Mouse (Mus musculus): Measurements from ENCODE around the gene Cfap61. TPM values are rescaled to one million over a fixed set of nuclear protein-coding genes. Genes with fewer than 3 reads are reported as not detected.

Cfap61 gene
- polyA plus RNA-seq, 2 experiments: not detected

DNA sequence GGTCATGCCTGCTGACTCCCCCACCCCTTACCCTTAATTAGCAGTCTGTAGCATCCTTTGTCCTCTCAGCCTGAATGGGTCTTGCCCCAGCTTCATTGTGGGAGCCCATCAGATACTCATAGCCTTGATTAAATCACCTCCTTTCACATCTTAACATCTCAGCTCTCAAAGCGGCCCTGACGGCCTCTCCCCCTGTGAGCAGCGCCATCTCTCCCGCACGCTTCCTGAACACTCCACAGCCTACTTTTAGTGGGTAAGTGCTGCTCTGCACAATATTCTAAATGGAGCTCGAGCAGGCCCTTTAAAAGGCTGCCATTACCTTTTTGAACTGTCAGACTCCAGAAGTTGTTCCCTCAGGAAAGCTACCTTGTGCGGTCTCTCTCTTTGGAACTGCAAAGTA is 234.9 kb downstream of the Cfap61 start:
- DNase-seq (ENCODE audit: low read depth in 3 of 3, low spot score in 3 of 3) (no peak), ATAC-seq (ENCODE audit: insufficient read depth) (no peak)

DNA sequence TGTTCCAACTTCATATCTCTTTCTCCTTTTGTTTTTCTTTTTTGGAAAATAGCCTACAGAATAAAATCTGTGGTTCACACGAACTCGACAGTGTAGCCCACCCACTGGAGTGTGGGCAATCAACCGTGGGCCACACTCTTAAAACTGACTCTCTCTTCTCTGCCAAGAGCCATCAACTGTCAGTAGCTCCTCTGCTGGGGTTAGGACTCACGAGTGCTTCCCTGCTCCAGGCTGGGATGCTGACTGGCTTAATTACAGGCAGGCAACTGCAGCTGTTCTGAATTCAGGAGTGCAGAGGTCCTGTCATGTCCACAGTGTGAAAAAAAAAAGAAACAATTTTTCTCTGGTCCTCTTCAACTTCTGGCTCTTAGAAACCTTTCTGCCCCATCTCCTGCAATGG is 237.5 kb downstream of the Cfap61 start:
- DNase-seq (ENCODE audit: low read depth in 3 of 3, low spot score in 3 of 3) (no peak), ATAC-seq (ENCODE audit: insufficient read depth) (no peak)
- Histone ChIP-seq H3K9ac (replicated peaks) (no peak overlapping the region), H3K36me3 (replicated peaks; ENCODE audit: control insufficient read depth, insufficient read depth, low read depth) (no peaks in the 10 kb centered on the region), H3K4me2 (ENCODE audit: low read depth) (no peak overlapping the region), H3K4me1 (replicated peaks; ENCODE audit: control insufficient read depth in 2 of 2, insufficient read depth in 2 of 2, low read length in 1 of 2) (no peaks in the 10 kb centered on the region), H3K27me3 (ENCODE audit: control insufficient read depth, insufficient read depth, low read length) (no peaks in the 10 kb centered on the region), H3K9me3 (ENCODE audit: control insufficient read depth, low read length) (no peaks in the 10 kb centered on the region), H3K27ac (no peak overlapping the region), H3K4me3 (ENCODE audit: insufficient read depth in 1 of 2, low read depth in 2 of 2, low read length in 2 of 2) (no peak overlapping the region)
- no peak for TF ChIP-seq EP300 (IDR thresholded peaks at IDR 0.05; ENCODE audit: low read depth)
- TF ChIP-seq CTCF (IDR thresholded peaks at IDR 0.05; ENCODE audit: low read depth): no peak
- 42% methylated on average over 4 of the region's 4 CpGs for WGBS (ENCODE audit: insufficient replicate concordance)

More for the DNA sequence above, 234.9 kb downstream of the Cfap61 start:
- WGBS (ENCODE audit: insufficient replicate concordance): 72% methylated on average over 7 of the region's 7 CpGs
- H3K27ac ChIP-seq: no peak overlapping the region
- no peaks in the 10 kb centered on the region for H3K36me3 ChIP-seq (replicated peaks; ENCODE audit: control insufficient read depth, insufficient read depth, low read depth)
- no peak overlapping the region for H3K9ac ChIP-seq (replicated peaks)
- no peaks in the 10 kb centered on the region for H3K27me3 ChIP-seq (ENCODE audit: control insufficient read depth, insufficient read depth, low read length)
- TF ChIP-seq CTCF (IDR thresholded peaks at IDR 0.05; ENCODE audit: low read depth) (no peak), EP300 (IDR thresholded peaks at IDR 0.05; ENCODE audit: low read depth) (no peak)
- H3K9me3 ChIP-seq (ENCODE audit: control insufficient read depth, low read length): no peaks in the 10 kb centered on the region
- H3K4me1 ChIP-seq (replicated peaks; ENCODE audit: control insufficient read depth in 2 of 2, insufficient read depth in 2 of 2, low read length in 1 of 2): no peaks in the 10 kb centered on the region
- no peak overlapping the region for H3K4me2 ChIP-seq (ENCODE audit: low read depth)
- H3K4me3 ChIP-seq (ENCODE audit: insufficient read depth in 1 of 2, low read depth in 2 of 2, low read length in 2 of 2): no peak overlapping the region

DNA sequence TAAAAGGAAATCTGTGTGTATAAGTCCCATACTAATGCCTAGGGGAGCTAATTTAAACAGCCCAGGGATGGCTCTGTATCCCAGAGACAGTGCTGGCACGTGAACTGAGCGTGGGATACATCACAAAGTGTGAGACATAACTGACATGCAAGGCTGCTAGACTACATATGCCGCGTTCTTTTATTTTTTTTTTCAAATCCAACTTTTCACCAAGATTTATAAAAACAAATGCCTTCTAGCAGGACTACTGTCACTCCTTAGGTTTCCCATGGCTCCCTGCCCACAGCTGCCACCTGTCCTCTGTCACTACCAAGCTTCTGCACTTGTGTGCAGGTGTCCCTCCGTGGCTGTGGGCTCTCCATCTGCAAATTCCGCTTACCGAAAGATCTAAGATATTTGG is 239.6 kb downstream of the Cfap61 start:
- no peaks in the 10 kb centered on the region for H3K4me1 ChIP-seq (replicated peaks; ENCODE audit: control insufficient read depth in 2 of 2, insufficient read depth in 2 of 2, low read length in 1 of 2)
- H3K27ac ChIP-seq: no peak overlapping the region
- no peak overlapping the region for H3K9ac ChIP-seq (replicated peaks)
- no peak overlapping the region for H3K4me2 ChIP-seq (ENCODE audit: low read depth)
- no peaks in the 10 kb centered on the region for H3K9me3 ChIP-seq (ENCODE audit: control insufficient read depth, low read length)
- ATAC-seq (ENCODE audit: insufficient read depth) (no peak), DNase-seq (ENCODE audit: low read depth in 3 of 3, low spot score in 3 of 3) (no peak)
- TF ChIP-seq EP300 (IDR thresholded peaks at IDR 0.05; ENCODE audit: low read depth): no peak
- TF ChIP-seq CTCF (IDR thresholded peaks at IDR 0.05; ENCODE audit: low read depth): no peak
- H3K27me3 ChIP-seq (ENCODE audit: control insufficient read depth, insufficient read depth, low read length): no peaks in the 10 kb centered on the region
- no peaks in the 10 kb centered on the region for H3K36me3 ChIP-seq (replicated peaks; ENCODE audit: control insufficient read depth, insufficient read depth, low read depth)
- WGBS (ENCODE audit: insufficient replicate concordance): 70% methylated on average over 7 of the region's 7 CpGs
- no peak overlapping the region for H3K4me3 ChIP-seq (ENCODE audit: insufficient read depth in 1 of 2, low read depth in 2 of 2, low read length in 2 of 2)

DNA sequence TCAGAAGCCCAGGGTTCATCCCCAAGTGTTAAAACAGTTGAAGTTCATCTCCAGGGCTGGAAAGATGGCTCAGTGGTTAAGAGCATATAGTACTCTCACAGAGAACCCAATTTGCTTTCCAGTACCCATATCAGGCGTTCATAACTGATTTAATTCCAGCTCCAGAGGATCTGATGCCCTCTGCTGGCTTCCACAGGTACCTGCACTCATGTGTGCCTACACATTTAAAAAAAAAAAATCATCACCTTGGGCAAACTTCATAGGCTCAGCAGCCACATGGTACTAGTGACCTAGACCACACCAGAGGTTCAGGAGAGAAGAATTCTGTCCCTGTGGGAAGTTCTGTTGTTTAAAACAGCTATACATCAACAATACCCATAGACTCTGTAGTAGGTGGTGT is 244.1 kb downstream of the Cfap61 start:
- no peaks in the 10 kb centered on the region for H3K36me3 ChIP-seq (replicated peaks; ENCODE audit: control insufficient read depth, insufficient read depth, low read depth)
- H3K4me3 ChIP-seq (ENCODE audit: insufficient read depth in 1 of 2, low read depth in 2 of 2, low read length in 2 of 2): no peak overlapping the region
- H3K9me3 ChIP-seq (ENCODE audit: control insufficient read depth, low read length): no peaks in the 10 kb centered on the region
- no peak for TF ChIP-seq CTCF (IDR thresholded peaks at IDR 0.05; ENCODE audit: low read depth)
- TF ChIP-seq EP300 (IDR thresholded peaks at IDR 0.05; ENCODE audit: low read depth): no peak
- 38% methylated on average over 1 of the region's 1 CpGs for WGBS (ENCODE audit: insufficient replicate concordance)
- ATAC-seq (ENCODE audit: insufficient read depth): no peak
- no peak overlapping the region for H3K9ac ChIP-seq (replicated peaks)
- H3K27me3 ChIP-seq (ENCODE audit: control insufficient read depth, insufficient read depth, low read length): no peaks in the 10 kb centered on the region
- H3K4me2 ChIP-seq (ENCODE audit: low read depth): no peak overlapping the region
- DNase-seq (ENCODE audit: low read depth in 3 of 3, low spot score in 3 of 3): no peak
- H3K27ac ChIP-seq: no peak overlapping the region
- no peaks in the 10 kb centered on the region for H3K4me1 ChIP-seq (replicated peaks; ENCODE audit: control insufficient read depth in 2 of 2, insufficient read depth in 2 of 2, low read length in 1 of 2)

DNA sequence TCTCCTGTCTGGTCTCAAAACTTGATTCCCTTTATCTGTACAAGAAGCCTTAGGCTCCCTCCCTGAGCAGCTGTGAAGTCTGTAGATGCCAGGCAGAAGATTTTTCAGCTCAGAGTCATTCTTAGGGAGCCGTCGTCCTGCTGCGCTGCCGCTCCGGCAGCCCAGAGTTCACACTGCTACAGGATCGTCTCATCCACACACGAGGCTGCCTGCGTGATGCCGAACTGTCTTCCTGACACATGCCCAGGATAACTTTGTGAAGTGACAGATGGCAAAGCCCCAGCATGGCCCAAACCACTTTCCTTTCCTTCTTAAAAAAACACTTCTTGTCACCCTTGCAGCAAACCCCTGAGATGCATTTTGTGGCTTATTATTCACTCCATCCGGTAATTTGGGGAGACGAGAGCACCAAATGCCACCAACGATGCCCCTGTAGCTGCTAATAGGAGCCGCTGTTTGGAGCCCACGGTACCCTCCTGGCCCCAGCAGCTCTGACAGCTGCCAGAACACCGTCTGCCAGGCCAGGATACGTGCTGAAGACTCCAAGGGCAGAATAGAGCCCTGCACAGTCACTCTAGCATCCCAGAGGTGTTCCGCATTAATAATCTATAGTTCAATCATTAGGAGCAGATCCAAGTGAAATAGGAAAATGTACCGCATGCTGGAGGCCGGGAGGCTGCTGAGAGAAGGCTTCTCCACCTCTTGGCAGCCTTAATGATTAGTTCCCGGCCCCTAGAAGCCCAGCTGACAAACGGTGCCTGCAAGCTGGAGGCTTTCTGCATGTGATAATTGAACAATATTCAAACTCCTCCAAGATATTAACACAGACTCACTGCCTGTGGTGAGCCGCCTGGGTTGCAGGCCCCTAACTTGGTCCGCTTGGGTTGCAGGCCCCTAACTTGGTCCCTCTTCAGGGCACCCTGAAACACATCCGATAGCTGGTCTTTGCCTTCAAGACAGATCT is 249.5 kb downstream of the Cfap61 start:
- no peak overlapping the region for H3K9ac ChIP-seq (replicated peaks)
- TF ChIP-seq CTCF (IDR thresholded peaks at IDR 0.05; ENCODE audit: low read depth) (no peak), EP300 (IDR thresholded peaks at IDR 0.05; ENCODE audit: low read depth) (no peak)
- no peak overlapping the region for H3K27ac ChIP-seq
- ATAC-seq (ENCODE audit: insufficient read depth) (no peak), DNase-seq (ENCODE audit: low read depth in 3 of 3, low spot score in 3 of 3) (no peak)
- 71% methylated on average over 24 of the region's 24 CpGs for WGBS (ENCODE audit: insufficient replicate concordance)
- H3K36me3 ChIP-seq (replicated peaks; ENCODE audit: control insufficient read depth, insufficient read depth, low read depth): no peaks in the 10 kb centered on the region
- no peaks in the 10 kb centered on the region for H3K9me3 ChIP-seq (ENCODE audit: control insufficient read depth, low read length)
- H3K4me1 ChIP-seq (replicated peaks; ENCODE audit: control insufficient read depth in 2 of 2, insufficient read depth in 2 of 2, low read length in 1 of 2): no peaks in the 10 kb centered on the region
- no peak overlapping the region for H3K4me2 ChIP-seq (ENCODE audit: low read depth)
- H3K27me3 ChIP-seq (ENCODE audit: control insufficient read depth, insufficient read depth, low read length): no peaks in the 10 kb centered on the region
- no peak overlapping the region for H3K4me3 ChIP-seq (ENCODE audit: insufficient read depth in 1 of 2, low read depth in 2 of 2, low read length in 2 of 2)
